Mouse (Mus musculus) right cerebral cortex, adult 18-20 months (tissue): Measurements from ENCODE around the gene Pde4d.

Experiments
- DNase-seq: peaks from one replicate; pipeline ENCODE4 v3.0.0; 2022; ENCODE audit warnings: mixed read lengths

The Pde4d gene

GRCm38 (mm10) chr13:109260220-109260795, 810.6 kb downstream of the Pde4d start:
- DNase-seq = peak; percentile 50

GRCm38 (mm10) chr13:109260796-109261516, 811.2 kb downstream of the Pde4d start:
- DNase-seq = no peak

DNA sequence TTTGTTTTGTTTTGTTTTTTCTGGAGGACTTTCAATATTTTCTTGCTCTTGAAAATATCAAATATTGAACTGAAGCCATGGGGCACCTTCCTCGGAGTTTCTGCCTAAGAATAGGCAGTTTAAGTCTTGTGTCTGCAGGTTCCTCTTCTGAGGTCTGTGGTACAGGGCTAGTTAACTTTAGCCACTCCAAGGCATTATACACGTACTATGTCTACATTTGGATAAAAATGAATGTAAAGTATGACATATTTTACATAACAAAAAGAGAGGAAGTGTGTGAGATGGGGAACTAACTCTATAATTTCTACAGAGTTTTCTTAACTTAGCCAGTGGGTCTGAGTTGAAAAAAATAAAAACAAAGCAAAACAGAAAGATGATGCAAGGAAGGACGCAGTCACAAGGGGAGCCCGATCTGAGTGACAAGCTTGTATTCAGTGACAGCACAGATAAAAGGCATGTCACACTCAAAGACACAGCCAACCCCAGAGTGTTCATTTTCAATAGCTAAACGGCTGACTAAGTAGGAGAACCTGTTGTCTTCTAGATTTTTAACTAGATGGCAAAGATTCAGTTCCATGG, 812.0 kb downstream of the Pde4d start:
- DNase-seq = no peak

- no peak for DNase-seq
Observed at GRCm38 (mm10) chr13:109262501-109262900, 812.8 kb downstream of the Pde4d start.

DNA sequence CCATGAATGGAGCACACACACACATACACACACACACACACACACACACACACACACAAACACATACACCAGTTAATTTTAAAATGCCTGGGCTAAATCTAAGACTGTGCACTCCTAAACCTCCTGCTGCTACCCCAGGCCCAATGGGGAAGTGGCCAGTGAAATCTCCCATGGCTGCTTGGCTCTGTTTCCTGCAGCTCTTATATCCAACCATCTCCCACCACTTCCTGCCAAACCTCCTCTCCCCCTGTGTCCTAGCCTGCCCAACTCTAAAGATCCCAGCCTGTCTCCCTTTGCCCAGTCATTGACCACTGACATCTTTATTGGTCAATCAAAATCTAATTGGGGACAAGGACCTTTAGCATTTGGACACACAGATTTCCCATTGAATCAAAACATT, 814.1 kb downstream of the Pde4d start:
- no peak for DNase-seq

GRCm38 (mm10) chr13:109268253-109268652, 818.5 kb downstream of the Pde4d start:
- no peak for DNase-seq

GRCm38 (mm10) chr13:109268659-109269322, 819.0 kb downstream of the Pde4d start:
- DNase-seq = no peak

DNA sequence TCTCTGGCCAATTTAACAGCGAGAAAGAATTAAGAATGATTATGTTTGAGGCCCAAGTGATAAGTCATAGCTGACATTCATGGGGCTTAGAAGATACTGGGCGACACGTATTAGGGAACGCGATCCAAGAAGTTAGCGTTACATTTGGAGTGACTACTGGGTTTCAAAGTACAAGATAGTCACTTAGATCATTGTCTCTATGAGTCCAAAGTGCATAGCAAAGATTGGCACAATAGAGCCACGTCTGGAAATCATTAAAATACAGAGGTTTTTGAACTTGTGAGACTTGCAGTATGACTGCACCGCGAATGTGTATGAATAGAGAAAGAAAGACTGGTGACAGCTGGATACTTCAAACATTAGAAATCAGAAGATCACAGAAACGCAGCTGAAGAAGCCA, 825.1 kb downstream of the Pde4d start:
- no peak for DNase-seq

- DNase-seq = no peak
Observed at GRCm38 (mm10) chr13:109277792-109278191, 828.0 kb downstream of the Pde4d start.

DNA sequence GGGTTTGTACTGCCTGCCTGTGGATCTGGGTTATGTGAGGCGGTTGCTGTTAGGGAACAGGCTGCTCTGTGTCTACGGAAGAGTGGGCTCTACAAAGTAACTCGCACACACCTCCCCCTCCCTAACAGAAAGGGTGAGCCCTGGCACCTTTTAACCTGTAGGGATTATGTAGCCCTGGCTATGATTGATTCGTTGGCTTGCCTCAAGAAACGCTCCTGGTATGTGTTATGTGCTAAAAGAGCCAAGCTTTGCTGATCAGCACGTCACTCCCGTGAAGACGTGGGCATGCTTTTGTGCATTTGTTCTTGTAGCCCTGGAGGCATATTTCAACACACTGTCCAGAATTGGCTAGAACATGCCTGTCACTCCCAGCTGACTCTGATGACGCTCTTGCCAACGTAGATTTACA, 828.8 kb downstream of the Pde4d start:
- DNase-seq = peak; percentile 35

- no peak for DNase-seq
Observed at GRCm38 (mm10) chr13:109279211-109279610, 829.5 kb downstream of the Pde4d start.

DNA sequence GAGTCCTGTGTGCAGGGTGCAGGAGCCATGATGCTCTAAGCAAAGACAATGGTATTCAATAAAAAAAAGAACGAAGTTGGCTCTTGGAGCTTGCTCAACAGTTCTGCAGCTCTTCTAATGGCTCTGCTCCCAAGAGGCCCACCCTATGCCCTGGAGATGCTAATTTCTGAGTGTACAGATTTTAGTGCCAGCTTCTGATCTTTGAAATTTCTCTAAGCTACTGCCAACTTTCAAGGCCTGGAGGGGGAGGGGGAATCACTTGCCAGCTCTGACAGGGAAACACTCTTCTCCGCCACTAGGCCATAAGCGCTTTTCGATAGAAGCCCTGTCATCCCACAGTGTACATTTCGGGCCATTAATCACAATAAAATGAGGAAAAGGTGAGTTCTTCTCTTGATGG, 830.7 kb downstream of the Pde4d start:
- DNase-seq = peak; percentile 43

DNA sequence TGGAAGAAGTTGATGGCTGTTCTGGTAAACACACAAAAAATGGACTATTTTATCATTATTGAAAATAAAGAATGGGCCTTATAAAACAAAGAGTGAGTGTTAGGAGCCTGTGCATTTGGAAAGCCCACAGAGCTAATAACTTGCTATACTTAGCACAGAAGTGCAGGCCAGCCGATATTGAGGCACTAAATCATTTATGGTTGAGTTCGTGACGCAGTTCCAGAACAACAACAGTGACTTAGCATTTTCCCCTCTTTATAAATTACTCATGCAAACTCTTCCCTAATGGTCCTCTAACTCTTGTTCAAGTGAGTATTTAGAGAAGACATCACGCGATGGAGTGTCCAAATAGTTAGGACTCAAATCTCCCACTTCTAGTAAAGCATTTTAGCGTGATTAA, 837.7 kb downstream of the Pde4d start:
- DNase-seq = no peak

- DNase-seq = no peak
Observed at GRCm38 (mm10) chr13:109290922-109291321, 841.2 kb downstream of the Pde4d start.

DNA sequence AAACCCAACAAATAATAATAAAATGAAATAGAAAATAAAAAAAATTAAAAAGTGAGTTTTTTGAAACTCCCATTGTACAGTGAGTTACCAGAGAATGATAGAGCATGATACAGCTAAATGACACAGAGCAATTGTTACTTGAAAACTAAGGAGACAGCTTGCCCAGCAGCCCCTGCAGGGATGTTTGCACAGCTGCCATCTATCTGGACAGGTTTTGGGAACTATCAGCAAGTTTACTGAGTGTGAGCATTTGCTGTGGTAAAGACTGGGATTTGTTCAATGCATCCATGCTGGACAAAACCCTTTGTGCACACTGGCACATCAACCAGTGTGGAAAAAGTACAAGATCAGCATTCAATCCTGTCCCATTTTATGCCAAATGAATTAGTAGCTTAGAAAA, 843.3 kb downstream of the Pde4d start:
- no peak for DNase-seq

- no peak for DNase-seq
Observed at GRCm38 (mm10) chr13:109296347-109297037, 846.7 kb downstream of the Pde4d start.

GRCm38 (mm10) chr13:109298852-109299251, 849.1 kb downstream of the Pde4d start:
- no peak for DNase-seq

DNA sequence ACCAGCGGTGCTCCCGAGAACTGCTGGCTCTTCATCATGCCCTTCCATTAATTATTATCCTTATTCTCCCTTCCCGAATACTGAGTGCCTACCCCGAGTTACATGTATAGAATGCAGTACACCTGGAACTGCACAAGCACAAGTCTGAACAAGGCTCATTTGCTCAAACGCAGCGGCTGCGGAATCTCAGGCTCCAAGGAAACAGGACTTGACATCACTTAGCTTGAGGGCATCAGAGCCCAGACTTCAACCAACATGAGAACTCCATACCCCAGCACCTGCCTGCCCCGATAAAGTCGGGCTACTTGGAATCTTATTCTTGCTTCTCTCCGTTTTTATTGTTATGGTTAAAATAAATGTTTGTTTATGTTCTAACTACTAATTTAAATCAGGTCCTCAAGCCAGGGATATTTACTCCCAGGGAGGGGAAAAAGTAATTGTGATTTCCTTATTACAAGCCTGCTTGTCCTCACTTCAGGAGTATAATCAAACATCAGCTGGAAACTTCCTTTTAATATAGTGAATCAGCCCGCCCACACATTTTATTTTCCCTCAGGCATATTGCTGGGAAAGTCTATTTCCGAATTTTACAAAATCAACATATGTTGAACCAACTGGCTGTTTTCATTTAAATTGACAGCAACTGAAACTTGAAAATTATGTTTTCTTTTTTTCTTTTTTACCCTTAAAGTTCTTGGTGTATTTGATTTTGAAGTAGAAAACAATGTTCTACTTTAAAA, 849.9 kb downstream of the Pde4d start:
- no peak for DNase-seq

DNA sequence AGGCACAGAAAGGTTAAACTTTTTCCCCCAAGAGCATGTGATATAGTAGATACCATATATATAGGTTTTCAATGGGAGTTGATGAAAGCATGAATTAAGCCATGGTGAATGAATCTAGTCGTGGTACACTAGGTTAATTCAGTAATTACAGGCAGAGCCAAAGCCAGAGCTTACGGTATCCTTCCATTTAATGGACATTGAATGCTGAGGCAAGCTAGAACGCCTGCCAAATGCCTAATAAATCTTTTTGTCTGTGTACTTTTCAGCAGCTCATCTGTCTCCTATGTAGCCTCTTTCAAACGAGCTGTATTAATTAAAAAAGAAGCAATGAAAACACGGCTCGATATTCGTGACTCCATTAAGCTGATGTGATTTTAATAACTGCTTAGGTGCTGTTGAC, 862.8 kb downstream of the Pde4d start:
- no peak for DNase-seq

DNA sequence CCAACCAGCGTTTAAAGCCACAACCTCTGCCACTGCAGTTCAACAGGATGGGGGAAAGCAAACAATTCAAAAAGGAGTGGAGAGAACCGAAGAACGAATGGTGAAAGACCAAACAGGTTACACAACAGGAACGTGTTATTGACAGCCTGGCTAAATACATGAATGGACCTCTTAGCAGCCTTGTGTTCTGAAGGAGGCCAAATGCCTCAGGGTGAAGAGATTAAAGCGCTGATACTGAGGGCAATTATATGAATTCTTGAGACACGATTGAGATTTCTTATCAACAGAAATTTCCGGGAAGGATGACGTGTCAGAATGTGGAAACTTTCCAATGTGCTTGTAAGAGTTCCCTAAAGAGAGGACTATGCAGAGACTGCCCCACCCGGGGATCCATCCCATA, 865.9 kb downstream of the Pde4d start:
- DNase-seq = no peak

DNA sequence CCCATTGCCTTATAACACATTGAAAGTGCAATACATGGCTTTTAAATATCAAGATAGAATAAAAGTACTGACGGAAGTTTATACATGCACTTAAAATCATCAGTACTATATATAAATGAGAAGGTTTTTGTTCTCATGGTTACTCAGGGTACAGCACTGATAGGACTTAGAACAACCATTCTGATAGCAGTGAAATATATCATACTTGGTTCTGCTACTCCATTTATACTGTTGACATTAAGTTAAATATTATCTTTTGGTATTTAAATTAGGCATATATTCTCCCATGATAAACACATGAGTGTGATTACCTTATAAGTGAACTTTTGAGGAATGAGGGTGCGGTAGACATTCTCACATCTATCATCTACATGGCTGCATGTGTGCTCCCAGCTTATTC, 867.9 kb downstream of the Pde4d start:
- DNase-seq = no peak

- DNase-seq = no peak
Observed at GRCm38 (mm10) chr13:109318434-109318998, 868.8 kb downstream of the Pde4d start.
